Mouse (Mus musculus): ENCODE measurements at regions not wholly inside any gene's neighbourhood (a gene's known extent, or its start where the extent isn't known, plus 50 kb on each side); places are given as distances from the start of the nearest gene placed in this dataset.

DNA sequence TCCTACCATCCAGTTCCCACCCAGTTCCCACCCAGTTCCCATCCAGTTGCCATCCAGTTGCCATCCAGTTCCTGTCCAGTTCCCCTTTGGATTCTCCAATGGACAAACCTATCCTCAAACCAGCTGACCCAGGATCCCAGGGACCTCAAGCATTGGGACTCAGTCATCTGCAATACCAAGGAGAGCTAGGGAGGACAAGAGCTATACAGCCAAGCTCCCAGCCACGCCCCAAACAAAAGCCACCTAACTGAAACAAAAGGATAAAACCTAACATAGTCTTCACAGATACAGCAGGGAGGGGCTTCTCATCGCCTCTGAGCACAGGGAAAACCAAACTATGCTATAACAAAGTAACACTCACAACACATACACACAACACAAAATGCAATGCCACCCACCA is 145.6 kb upstream of the Nfe2l3 start:
- Histone ChIP-seq H3K4me1 (ENCODE audit: control insufficient read depth, insufficient read depth, low read length) (no peaks in the 10 kb centered on the region), H3K4me3 (ENCODE audit: insufficient read depth, low read depth, low read length) (no peak overlapping the region), H3K27me3 (replicated peaks; ENCODE audit: control insufficient read depth, insufficient read depth, low read length) (no peaks in the 10 kb centered on the region), H3K27ac (ENCODE audit: insufficient read depth, low read depth, low read length) (no peak overlapping the region), H3K36me3 (ENCODE audit: control insufficient read depth, insufficient read depth, low read length) (no peaks in the 10 kb centered on the region)
- TF ChIP-seq CTCF (conservative IDR thresholded peaks at IDR 0.05; ENCODE audit: insufficient read depth, insufficient read length, low read depth, low read length) (no peak), POLR2A (IDR thresholded peaks at IDR 0.05; ENCODE audit: low read depth, low read length) (no peak)
- no peak for DNase-seq
- WGBS = 87% methylated on average over 2 of the region's 2 CpGs

DNA sequence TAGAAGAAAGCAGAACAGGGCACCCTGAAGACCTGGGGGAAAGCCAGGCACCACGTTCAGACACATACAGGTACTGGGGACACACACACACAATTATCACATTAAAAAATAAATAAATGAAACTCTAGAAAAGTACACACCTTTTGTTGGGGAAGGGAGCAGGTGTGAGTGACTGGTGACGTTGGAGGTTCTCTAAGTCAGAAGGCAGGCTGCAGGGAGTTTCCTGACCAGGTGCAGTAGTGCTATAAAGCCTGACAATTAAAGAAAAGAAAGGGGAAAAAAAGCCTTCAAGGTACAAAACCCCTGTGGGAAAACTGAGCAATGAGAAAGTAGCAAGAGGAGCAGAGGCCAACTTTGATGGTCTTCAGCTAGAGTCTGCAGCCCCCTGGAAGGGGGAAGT is 145.1 kb upstream of the Nfe2l3 start:
- Histone ChIP-seq H3K4me3 (ENCODE audit: insufficient read depth, low read depth, low read length) (no peak overlapping the region), H3K27me3 (replicated peaks; ENCODE audit: control insufficient read depth, insufficient read depth, low read length) (no peaks in the 10 kb centered on the region), H3K27ac (ENCODE audit: insufficient read depth, low read depth, low read length) (no peak overlapping the region), H3K4me1 (ENCODE audit: control insufficient read depth, insufficient read depth, low read length) (no peaks in the 10 kb centered on the region), H3K36me3 (ENCODE audit: control insufficient read depth, insufficient read depth, low read length) (no peaks in the 10 kb centered on the region)
- no peak for DNase-seq
- TF ChIP-seq POLR2A (IDR thresholded peaks at IDR 0.05; ENCODE audit: low read depth, low read length) (no peak), CTCF (conservative IDR thresholded peaks at IDR 0.05; ENCODE audit: insufficient read depth, insufficient read length, low read depth, low read length) (no peak)
- 62% methylated on average over 2 of the region's 2 CpGs for WGBS

DNA sequence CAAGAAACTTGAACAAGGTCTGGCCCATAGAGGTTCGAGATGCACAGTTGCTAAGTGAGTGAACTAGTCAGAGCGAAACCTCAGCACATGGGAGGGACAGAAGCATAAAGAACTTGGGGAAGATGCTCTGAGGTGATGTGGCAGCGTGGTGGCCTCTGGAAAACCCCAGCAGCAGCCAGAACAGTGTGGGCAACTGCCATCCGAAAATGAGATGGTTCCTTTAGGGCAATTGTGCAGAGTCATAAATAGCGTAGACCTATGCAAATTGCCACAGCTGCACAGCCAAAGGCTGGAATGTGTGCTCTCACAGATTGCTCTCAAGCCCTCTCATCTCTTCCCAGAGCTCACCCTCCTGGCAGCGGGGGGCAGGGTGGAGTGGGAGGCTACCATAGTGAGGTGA is 144.7 kb upstream of the Nfe2l3 start:
- H3K27me3 ChIP-seq (replicated peaks; ENCODE audit: control insufficient read depth, insufficient read depth, low read length) = no peaks in the 10 kb centered on the region
- 52% methylated on average over 6 of the region's 6 CpGs for WGBS

GRCm38 (mm10) chr6:51288306-51289066 is 144.0 kb upstream of the Nfe2l3 start:
- DNase-seq = no peak
- Histone ChIP-seq H3K36me3 (ENCODE audit: control insufficient read depth, insufficient read depth, low read length) (no peaks in the 10 kb centered on the region), H3K27ac (ENCODE audit: insufficient read depth, low read depth, low read length) (no peak overlapping the region), H3K4me1 (ENCODE audit: control insufficient read depth, insufficient read depth, low read length) (no peaks in the 10 kb centered on the region), H3K27me3 (replicated peaks; ENCODE audit: control insufficient read depth, insufficient read depth, low read length) (no peaks in the 10 kb centered on the region), H3K4me3 (ENCODE audit: insufficient read depth, low read depth, low read length) (no peak overlapping the region)
- WGBS = 83% methylated on average over 7 of the region's 7 CpGs
- no peak for TF ChIP-seq POLR2A (IDR thresholded peaks at IDR 0.05; ENCODE audit: low read depth, low read length)
- TF ChIP-seq CTCF (conservative IDR thresholded peaks at IDR 0.05; ENCODE audit: insufficient read depth, insufficient read length, low read depth, low read length) = no peak

More for the DNA sequence above, 144.7 kb upstream of the Nfe2l3 start:
- no peak overlapping the region for H3K4me3 ChIP-seq (ENCODE audit: insufficient read depth, low read depth, low read length)
- no peak for TF ChIP-seq CTCF (conservative IDR thresholded peaks at IDR 0.05; ENCODE audit: insufficient read depth, insufficient read length, low read depth, low read length)
- no peak for TF ChIP-seq POLR2A (IDR thresholded peaks at IDR 0.05; ENCODE audit: low read depth, low read length)
- DNase-seq = no peak
- no peak overlapping the region for H3K27ac ChIP-seq (ENCODE audit: insufficient read depth, low read depth, low read length)
- H3K36me3 ChIP-seq (ENCODE audit: control insufficient read depth, insufficient read depth, low read length) = no peaks in the 10 kb centered on the region
- H3K4me1 ChIP-seq (ENCODE audit: control insufficient read depth, insufficient read depth, low read length) = no peaks in the 10 kb centered on the region

GRCm38 (mm10) chr6:51289067-51289725 is 143.3 kb upstream of the Nfe2l3 start:
- H3K27ac ChIP-seq (ENCODE audit: insufficient read depth, low read depth, low read length) = no peak overlapping the region
- no peaks in the 10 kb centered on the region for H3K4me1 ChIP-seq (ENCODE audit: control insufficient read depth, insufficient read depth, low read length)
- no peaks in the 10 kb centered on the region for H3K27me3 ChIP-seq (replicated peaks; ENCODE audit: control insufficient read depth, insufficient read depth, low read length)
- 64% methylated on average over 6 of the region's 6 CpGs for WGBS
- H3K36me3 ChIP-seq (ENCODE audit: control insufficient read depth, insufficient read depth, low read length) = no peaks in the 10 kb centered on the region
- TF ChIP-seq POLR2A (IDR thresholded peaks at IDR 0.05; ENCODE audit: low read depth, low read length) (no peak), CTCF (conservative IDR thresholded peaks at IDR 0.05; ENCODE audit: insufficient read depth, insufficient read length, low read depth, low read length) (no peak)
- no peak for DNase-seq
- H3K4me3 ChIP-seq (ENCODE audit: insufficient read depth, low read depth, low read length) = no peak overlapping the region

DNA sequence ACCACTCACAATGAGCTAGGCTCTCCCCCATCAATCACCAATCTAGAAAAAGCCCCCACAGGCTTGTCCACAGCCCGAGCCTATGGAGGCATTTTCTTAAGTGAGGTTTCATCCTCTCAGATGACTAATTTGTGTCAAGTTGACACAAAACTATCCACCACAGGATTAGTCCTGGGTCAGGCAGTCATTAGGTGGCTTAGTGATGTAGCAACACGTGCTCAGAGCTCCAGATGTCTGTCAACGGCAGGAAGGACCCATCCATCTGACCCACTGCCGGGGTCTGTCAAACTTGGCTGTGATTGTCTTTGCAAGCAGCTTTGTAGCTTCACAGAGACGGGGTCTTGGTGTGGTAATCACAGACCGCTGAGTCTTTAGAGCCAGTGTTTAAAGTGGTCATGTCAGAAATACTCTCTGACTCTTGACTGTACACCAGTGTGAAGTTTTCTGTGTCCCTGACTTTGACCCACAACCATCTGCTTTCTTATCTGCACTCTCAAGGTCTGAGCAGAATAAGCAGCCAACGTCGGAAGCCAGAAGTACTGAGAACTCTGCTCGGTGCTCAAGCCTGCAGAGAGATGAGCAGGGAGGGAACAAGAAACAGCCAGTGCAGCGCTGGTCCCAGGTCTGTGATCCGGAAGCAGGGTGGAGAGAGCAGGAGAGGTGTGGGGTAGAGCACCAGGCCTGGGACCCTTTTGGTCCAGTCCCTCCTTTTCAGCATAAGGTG is 131.6 kb upstream of the Nfe2l3 start:
- Histone ChIP-seq H3K4me1 (ENCODE audit: control insufficient read depth, insufficient read depth, low read length) (no peaks in the 10 kb centered on the region), H3K27me3 (replicated peaks; ENCODE audit: control insufficient read depth, insufficient read depth, low read length) (no peaks in the 10 kb centered on the region), H3K27ac (ENCODE audit: insufficient read depth, low read depth, low read length) (no peak overlapping the region), H3K36me3 (ENCODE audit: control insufficient read depth, insufficient read depth, low read length) (no peaks in the 10 kb centered on the region), H3K4me3 (ENCODE audit: insufficient read depth, low read depth, low read length) (no peak overlapping the region)
- 81% methylated on average over 11 of the region's 11 CpGs for WGBS
- no peak for TF ChIP-seq POLR2A (IDR thresholded peaks at IDR 0.05; ENCODE audit: low read depth, low read length)
- no peak for TF ChIP-seq CTCF (conservative IDR thresholded peaks at IDR 0.05; ENCODE audit: insufficient read depth, insufficient read length, low read depth, low read length)
- no peak for DNase-seq

DNA sequence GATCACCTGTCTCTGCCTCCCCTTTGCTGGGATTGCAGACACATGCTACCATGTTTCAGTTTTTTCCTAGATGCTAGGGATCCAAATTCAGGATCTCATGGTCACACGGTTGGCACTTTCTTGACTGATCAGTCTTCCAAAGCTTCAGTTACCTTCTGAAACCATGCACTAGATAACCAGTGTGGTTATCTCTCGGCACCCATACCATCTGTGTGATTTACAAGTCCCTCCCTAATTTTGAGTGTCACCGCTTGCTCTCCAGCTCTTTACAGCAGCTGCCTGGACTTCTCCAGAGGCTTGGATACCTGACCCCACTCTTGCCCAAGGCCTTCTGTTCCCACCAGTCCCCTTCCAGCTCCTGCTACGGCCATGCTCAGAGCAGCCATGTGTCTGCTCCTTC is 130.6 kb upstream of the Nfe2l3 start:
- Histone ChIP-seq H3K27ac (ENCODE audit: insufficient read depth, low read depth, low read length) (no peak overlapping the region), H3K4me3 (ENCODE audit: insufficient read depth, low read depth, low read length) (no peak overlapping the region), H3K36me3 (ENCODE audit: control insufficient read depth, insufficient read depth, low read length) (no peaks in the 10 kb centered on the region), H3K27me3 (replicated peaks; ENCODE audit: control insufficient read depth, insufficient read depth, low read length) (no peaks in the 10 kb centered on the region), H3K4me1 (ENCODE audit: control insufficient read depth, insufficient read depth, low read length) (no peaks in the 10 kb centered on the region)
- 94% methylated on average over 4 of the region's 4 CpGs for WGBS
- TF ChIP-seq POLR2A (IDR thresholded peaks at IDR 0.05; ENCODE audit: low read depth, low read length) (no peak), CTCF (conservative IDR thresholded peaks at IDR 0.05; ENCODE audit: insufficient read depth, insufficient read length, low read depth, low read length) (no peak)
- DNase-seq = no peak

All from kidney, adult 2 months (tissue).